10 mouse cellular contexts compared by ENCODE assay signal in genomic region chr17:88758003-88758437, GRCm38 (mm10). TPM values are rescaled to one million over a fixed set of nuclear protein-coding genes. Genes with fewer than 3 reads are reported as not detected.
DNase-seq lines count a peak whose midpoint lies in the region; ATAC-seq and TF ChIP-seq lines count a peak whose summit lies in the region.
"Had no signal": no experiment of that assay in that cellular context is flagged by ENCODE, and none has a peak within 500 bp of the region (broad histone marks: within the 10 kb centered on the region; RNA-seq: fewer than 3 reads in every experiment).

No protein-coding gene starts in this region.

- H3K36me3 ChIP-seq in heart, embryonic 11.5 days (ENCODE audit: control insufficient read depth, insufficient read depth, low read length): no peaks in the 10 kb centered on the region
- H3K36me3 ChIP-seq in hindbrain, embryonic 15.5 days: no peaks in the 10 kb centered on the region
- H3K36me3 ChIP-seq in intestine, postnatal 0 days (ENCODE audit: control insufficient read depth, insufficient read depth): no peaks in the 10 kb centered on the region

- H3K4me2 ChIP-seq in heart, embryonic 11.5 days: peak overlapping the region; percentile 27
- peak overlapping the region; percentile 22 for H3K4me2 ChIP-seq in hindbrain, embryonic 15.5 days
- H3K4me2 ChIP-seq in intestine, postnatal 0 days (replicated peaks; ENCODE audit: low read depth): no peak overlapping the region

- H3K4me3 ChIP-seq in heart, embryonic 11.5 days (ENCODE audit: low read depth, low read length): no peak overlapping the region
- H3K4me3 ChIP-seq in hindbrain, embryonic 15.5 days: no peak overlapping the region
- H3K4me3 ChIP-seq in intestine, postnatal 0 days (ENCODE audit: low read depth, low read length): no peak overlapping the region
- H3K4me3 ChIP-seq: erythroblast, embryonic 14.5 days had no signal

- no peak for DNase-seq in heart, postnatal 36 days
- DNase-seq in T-cell, adult 2 months (ENCODE audit: low spot score): peak; percentile 74
- DNase-seq in neural tube, embryonic 10.5 days (ENCODE audit: extremely low spot score, low spot score): peak; percentile 17
- DNase-seq in testis, postnatal 14 days (ENCODE audit: low spot score): no peak
- no peak for DNase-seq in kidney, postnatal 36 days
- DNase-seq: B cell, adult 2 months had no signal

- TF ChIP-seq CTCF in intestine, postnatal 0 days (IDR thresholded peaks at IDR 0.05; ENCODE audit: low read depth): no peak

- H3K4me1 ChIP-seq in heart, embryonic 11.5 days (ENCODE audit: control insufficient read depth, insufficient read depth, low read length): 0 out of 2 replicates have a peak, but pooled peaks cover 2% of the 10 kb centered on the region
- peaks cover 27% of the 10 kb centered on the region for H3K4me1 ChIP-seq in hindbrain, embryonic 15.5 days (replicated peaks)
- H3K4me1 ChIP-seq in intestine, postnatal 0 days (replicated peaks; ENCODE audit: control insufficient read depth, insufficient read depth, low read length): no peaks in the 10 kb centered on the region

- no peak overlapping the region for H3K27ac ChIP-seq in heart, embryonic 11.5 days (ENCODE audit: low read depth, low read length)
- H3K27ac ChIP-seq in hindbrain, embryonic 15.5 days (replicated peaks): peak overlapping the region; percentile 58
- no peak overlapping the region for H3K27ac ChIP-seq in intestine, postnatal 0 days (ENCODE audit: low read depth, low read length)

- 17% methylated on average over 9 of the region's 9 CpGs for WGBS in heart, embryonic 11.5 days (ENCODE audit: insufficient replicate concordance)
- 11% methylated on average over 9 of the region's 9 CpGs for WGBS in hindbrain, embryonic 15.5 days
- 24% methylated on average over 9 of the region's 9 CpGs for WGBS in intestine, postnatal 0 days

- no peak overlapping the region for H3K9ac ChIP-seq in heart, embryonic 11.5 days (ENCODE audit: low read depth, low read length)
- no peak overlapping the region for H3K9ac ChIP-seq in hindbrain, embryonic 15.5 days
- no peak overlapping the region for H3K9ac ChIP-seq in intestine, postnatal 0 days (ENCODE audit: low read depth, low read length)

- no peak for ATAC-seq in heart, embryonic 11.5 days (replicated peaks; ENCODE audit: insufficient number of reproducible peaks, low FRiP score, low TSS enrichment)
- ATAC-seq in hindbrain, embryonic 15.5 days (ENCODE audit: low FRiP score, low read depth): peak; percentile 57
- no peak for ATAC-seq in intestine, postnatal 0 days

- intact Hi-C loops in heart, postnatal 36 days (cut with DNase I): no loop called here

- H3K27me3 ChIP-seq in heart, embryonic 11.5 days (ENCODE audit: control insufficient read depth, insufficient read depth, low read length): peaks cover 7% of the 10 kb centered on the region; the same call in 1 of the 2 replicates
- H3K27me3 ChIP-seq in hindbrain, embryonic 15.5 days: no peaks in the 10 kb centered on the region
- no peaks in the 10 kb centered on the region for H3K27me3 ChIP-seq in intestine, postnatal 0 days (replicated peaks; ENCODE audit: control insufficient read depth, insufficient read depth, low read length)

- H3K9me3 ChIP-seq in heart, embryonic 11.5 days (replicated peaks; ENCODE audit: control insufficient read depth, low read length): no peaks in the 10 kb centered on the region
- no peaks in the 10 kb centered on the region for H3K9me3 ChIP-seq in hindbrain, embryonic 15.5 days
- H3K9me3 ChIP-seq in intestine, postnatal 0 days (ENCODE audit: control insufficient read depth): no peaks in the 10 kb centered on the region

RNA-seq across cellular contexts. Expression of gene Lhcgr, which starts 33.8 kb away (rescaled TPM):
- polyA plus RNA-seq in heart, embryonic 11.5 days (2014; fragmentation: Nextera tagmentation; extraction: Ambion mirVana): 0.17 TPM in 1 of 2 replicates, not detected in the other
- total RNA-seq in heart, postnatal 36 days (2021): under 1 TPM in 1 of 2 experiments, not detected in 1; 0.16 TPM
- polyA plus RNA-seq in hindbrain, embryonic 15.5 days (2015; fragmentation: Nextera tagmentation; extraction: Ambion mirVana): 2.5 and 2.8 TPM in 2 replicates
- polyA plus RNA-seq in intestine, postnatal 0 days (2015; fragmentation: Nextera tagmentation; extraction: Ambion mirVana): not detected in 2 replicates
- polyA plus RNA-seq: erythroblast, embryonic 14.5 days had no signal

Comparison
In these comparisons a context has a peak if more than half of its experiments do, and no peak if none do; other contexts are left out.
1. DNase-seq: peak in T-cell, adult 2 months (single experiment) and neural tube, embryonic 10.5 days (single experiment); none in heart, postnatal 36 days (0 of 2), testis, postnatal 14 days (single experiment) and kidney, postnatal 36 days (0 of 2).